Mouse (Mus musculus): ENCODE results near the gene Lgr4. TPM values are rescaled to one million over a fixed set of nuclear protein-coding genes. Genes with fewer than 3 reads are reported as not detected.

Lgr4 gene
- total and polyA plus RNA-seq, 2 experiments: 16.9 to 53.9 TPM

GRCm38 (mm10) chr2:109944995-109945394 lies 27.5 kb downstream of the Lgr4 start:
- no peak for DNase-seq (ENCODE audit: extremely low read depth, low read depth, low spot score)
- Histone ChIP-seq H3K79me2 (ENCODE audit: control insufficient read depth, insufficient read depth, low read length) (peaks cover 18% of the 10 kb centered on the region), H3K4me3 (ENCODE audit: insufficient read depth, low read depth, low read length) (no peak overlapping the region), H3K4me1 (ENCODE audit: control insufficient read depth, insufficient read depth, low read length) (peaks cover 10% of the 10 kb centered on the region), H3K36me3 (ENCODE audit: control insufficient read depth, insufficient read depth, low read length) (no peaks in the 10 kb centered on the region), H3K27me3 (ENCODE audit: control insufficient read depth, insufficient read depth, low read length) (no peaks in the 10 kb centered on the region), H3K9ac (ENCODE audit: low read depth, low read length) (no peak overlapping the region), H3K27ac (replicated peaks; ENCODE audit: insufficient read depth, low read depth, low read length) (no peak overlapping the region)
- TF ChIP-seq CTCF (IDR thresholded peaks at IDR 0.05; ENCODE audit: low read depth, low read length): no peak
- TF ChIP-seq POLR2A (IDR thresholded peaks at IDR 0.05; ENCODE audit: extremely low read depth, insufficient read depth, low read length): no peak
- WGBS: 79% methylated on average over 9 of the region's 9 CpGs

GRCm38 (mm10) chr2:109945532-109945931 lies 28.1 kb downstream of the Lgr4 start:
- Histone ChIP-seq H3K27ac (replicated peaks; ENCODE audit: insufficient read depth, low read depth, low read length) (no peak overlapping the region), H3K79me2 (ENCODE audit: control insufficient read depth, insufficient read depth, low read length) (peaks cover 18% of the 10 kb centered on the region), H3K27me3 (ENCODE audit: control insufficient read depth, insufficient read depth, low read length) (no peaks in the 10 kb centered on the region), H3K36me3 (ENCODE audit: control insufficient read depth, insufficient read depth, low read length) (no peaks in the 10 kb centered on the region), H3K4me3 (ENCODE audit: insufficient read depth, low read depth, low read length) (no peak overlapping the region), H3K4me1 (ENCODE audit: control insufficient read depth, insufficient read depth, low read length) (peaks cover 14% of the 10 kb centered on the region), H3K9ac (ENCODE audit: low read depth, low read length) (no peak overlapping the region)
- WGBS: 81% methylated on average over 4 of the region's 4 CpGs
- no peak for DNase-seq (ENCODE audit: extremely low read depth, low read depth, low spot score)
- TF ChIP-seq CTCF (IDR thresholded peaks at IDR 0.05; ENCODE audit: low read depth, low read length) (no peak), POLR2A (IDR thresholded peaks at IDR 0.05; ENCODE audit: extremely low read depth, insufficient read depth, low read length) (no peak)

- peaks cover 17% of the 10 kb centered on the region for H3K4me1 ChIP-seq (ENCODE audit: control insufficient read depth, insufficient read depth, low read length)
- no peak overlapping the region for H3K27ac ChIP-seq (replicated peaks; ENCODE audit: insufficient read depth, low read depth, low read length)
- 96% methylated on average over 6 of the region's 6 CpGs for WGBS
- no peaks in the 10 kb centered on the region for H3K27me3 ChIP-seq (ENCODE audit: control insufficient read depth, insufficient read depth, low read length)
- peaks cover 18% of the 10 kb centered on the region for H3K79me2 ChIP-seq (ENCODE audit: control insufficient read depth, insufficient read depth, low read length)
- no peak overlapping the region for H3K9ac ChIP-seq (ENCODE audit: low read depth, low read length)
- H3K4me3 ChIP-seq (ENCODE audit: insufficient read depth, low read depth, low read length): no peak overlapping the region
- DNase-seq (ENCODE audit: extremely low read depth, low read depth, low spot score): no peak
- no peaks in the 10 kb centered on the region for H3K36me3 ChIP-seq (ENCODE audit: control insufficient read depth, insufficient read depth, low read length)
- TF ChIP-seq CTCF (IDR thresholded peaks at IDR 0.05; ENCODE audit: low read depth, low read length): no peak
- TF ChIP-seq POLR2A (IDR thresholded peaks at IDR 0.05; ENCODE audit: extremely low read depth, insufficient read depth, low read length): no peak
These were observed 29.0 kb downstream of the Lgr4 start for GRCm38 (mm10) chr2:109946426-109946825.

GRCm38 (mm10) chr2:109949519-109949918 lies 32.1 kb downstream of the Lgr4 start:
- H3K27ac ChIP-seq (replicated peaks; ENCODE audit: insufficient read depth, low read depth, low read length): peak overlapping the region; percentile 66
- TF ChIP-seq POLR2A (IDR thresholded peaks at IDR 0.05; ENCODE audit: extremely low read depth, insufficient read depth, low read length): no peak
- H3K36me3 ChIP-seq (ENCODE audit: control insufficient read depth, insufficient read depth, low read length): no peaks in the 10 kb centered on the region
- H3K4me3 ChIP-seq (ENCODE audit: insufficient read depth, low read depth, low read length): no peak overlapping the region
- peaks cover 21% of the 10 kb centered on the region for H3K4me1 ChIP-seq (ENCODE audit: control insufficient read depth, insufficient read depth, low read length)
- no peaks in the 10 kb centered on the region for H3K27me3 ChIP-seq (ENCODE audit: control insufficient read depth, insufficient read depth, low read length)
- peaks cover 28% of the 10 kb centered on the region for H3K79me2 ChIP-seq (ENCODE audit: control insufficient read depth, insufficient read depth, low read length)
- no peak for DNase-seq (ENCODE audit: extremely low read depth, low read depth, low spot score)
- no peak overlapping the region for H3K9ac ChIP-seq (ENCODE audit: low read depth, low read length)

- TF ChIP-seq CTCF (IDR thresholded peaks at IDR 0.05; ENCODE audit: low read depth, low read length) (no peak), POLR2A (IDR thresholded peaks at IDR 0.05; ENCODE audit: extremely low read depth, insufficient read depth, low read length) (no peak)
- peaks cover 21% of the 10 kb centered on the region for H3K4me1 ChIP-seq (ENCODE audit: control insufficient read depth, insufficient read depth, low read length)
- no peaks in the 10 kb centered on the region for H3K27me3 ChIP-seq (ENCODE audit: control insufficient read depth, insufficient read depth, low read length)
- peak overlapping the region; percentile 85 for H3K27ac ChIP-seq (replicated peaks; ENCODE audit: insufficient read depth, low read depth, low read length)
- peak; percentile 82 for DNase-seq (ENCODE audit: extremely low read depth, low read depth, low spot score)
- peaks cover 27% of the 10 kb centered on the region for H3K79me2 ChIP-seq (ENCODE audit: control insufficient read depth, insufficient read depth, low read length)
- no peak overlapping the region for H3K4me3 ChIP-seq (ENCODE audit: insufficient read depth, low read depth, low read length)
- H3K9ac ChIP-seq (ENCODE audit: low read depth, low read length): no peak overlapping the region
- no peaks in the 10 kb centered on the region for H3K36me3 ChIP-seq (ENCODE audit: control insufficient read depth, insufficient read depth, low read length)
- WGBS: 34% methylated on average over 3 of the region's 3 CpGs
These were observed 32.9 kb downstream of the Lgr4 start for GRCm38 (mm10) chr2:109950311-109950710.

GRCm38 (mm10) chr2:109951050-109951449 lies 33.6 kb downstream of the Lgr4 start:
- peaks cover 25% of the 10 kb centered on the region for H3K79me2 ChIP-seq (ENCODE audit: control insufficient read depth, insufficient read depth, low read length)
- no peak overlapping the region for H3K4me3 ChIP-seq (ENCODE audit: insufficient read depth, low read depth, low read length)
- H3K27ac ChIP-seq (replicated peaks; ENCODE audit: insufficient read depth, low read depth, low read length): peak overlapping the region; percentile 85
- no peaks in the 10 kb centered on the region for H3K27me3 ChIP-seq (ENCODE audit: control insufficient read depth, insufficient read depth, low read length)
- H3K4me1 ChIP-seq (ENCODE audit: control insufficient read depth, insufficient read depth, low read length): peaks cover 23% of the 10 kb centered on the region
- TF ChIP-seq POLR2A (IDR thresholded peaks at IDR 0.05; ENCODE audit: extremely low read depth, insufficient read depth, low read length) (no peak), CTCF (IDR thresholded peaks at IDR 0.05; ENCODE audit: low read depth, low read length) (no peak)
- H3K9ac ChIP-seq (ENCODE audit: low read depth, low read length): no peak overlapping the region; the same call in 1 of the 2 replicates
- DNase-seq (ENCODE audit: extremely low read depth, low read depth, low spot score): peak; percentile 96
- WGBS: 15% methylated on average over 4 of the region's 4 CpGs
- H3K36me3 ChIP-seq (ENCODE audit: control insufficient read depth, insufficient read depth, low read length): no peaks in the 10 kb centered on the region

Measured in liver, adult 2 months (tissue).